Mouse (Mus musculus): Measurements from ENCODE around the gene Ostm1.

Gene Ostm1

DNA sequence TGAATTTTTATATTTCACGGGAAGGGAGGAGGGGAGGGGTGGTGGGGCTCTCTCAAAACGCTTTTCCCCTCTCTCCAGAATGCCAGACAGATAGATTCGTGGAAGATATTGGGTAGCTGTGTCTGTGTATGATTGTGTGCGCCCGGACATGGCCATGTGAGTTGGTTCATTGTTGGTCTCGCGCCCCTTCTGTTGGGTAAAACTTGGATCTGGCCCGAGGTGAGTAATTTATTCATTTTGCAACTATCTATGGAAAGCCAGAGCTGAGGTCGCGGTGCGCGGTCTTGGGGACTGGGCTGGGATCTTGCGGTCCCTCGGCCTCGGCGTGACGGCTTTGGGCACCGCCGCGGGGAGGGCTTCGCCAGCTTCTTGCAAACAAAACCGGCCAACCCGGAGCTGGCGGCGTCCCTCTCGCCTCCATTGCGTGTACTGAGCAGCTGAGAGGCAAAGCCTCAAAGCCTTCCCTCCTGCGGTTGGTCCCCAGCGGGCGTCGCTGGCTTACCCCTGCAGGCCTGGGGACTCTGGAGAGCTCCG is 347 bp downstream of the Ostm1 start:
- no peak for DNase-seq

DNA sequence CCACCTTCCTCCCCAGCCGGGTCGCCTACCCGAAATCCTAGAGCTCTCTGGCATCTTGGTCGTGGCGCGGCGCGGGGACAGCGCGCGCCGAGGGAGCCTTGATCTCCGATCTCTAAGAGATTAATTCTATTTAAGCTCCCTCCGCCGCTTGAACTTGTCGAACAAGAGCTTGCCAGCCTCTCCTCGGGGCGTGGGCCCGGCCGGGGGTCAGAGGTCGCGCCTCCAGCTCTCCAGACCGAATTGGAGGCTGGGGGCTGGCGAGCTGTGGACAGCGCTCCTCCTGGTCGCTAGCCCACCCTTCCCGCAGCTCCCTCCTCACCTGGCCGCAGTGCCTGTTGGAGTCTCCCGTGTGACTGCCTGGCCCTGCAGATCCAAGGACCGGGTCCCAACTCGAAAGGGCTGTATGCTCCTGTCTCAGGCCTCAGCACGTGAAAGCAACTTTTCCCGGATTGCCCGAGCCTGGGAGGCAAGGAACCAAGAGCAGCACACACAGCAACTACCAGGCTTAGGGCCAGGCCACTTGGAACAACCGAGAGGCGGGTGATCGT is 888 bp downstream of the Ostm1 start:
- DNase-seq, result no peak

DNA sequence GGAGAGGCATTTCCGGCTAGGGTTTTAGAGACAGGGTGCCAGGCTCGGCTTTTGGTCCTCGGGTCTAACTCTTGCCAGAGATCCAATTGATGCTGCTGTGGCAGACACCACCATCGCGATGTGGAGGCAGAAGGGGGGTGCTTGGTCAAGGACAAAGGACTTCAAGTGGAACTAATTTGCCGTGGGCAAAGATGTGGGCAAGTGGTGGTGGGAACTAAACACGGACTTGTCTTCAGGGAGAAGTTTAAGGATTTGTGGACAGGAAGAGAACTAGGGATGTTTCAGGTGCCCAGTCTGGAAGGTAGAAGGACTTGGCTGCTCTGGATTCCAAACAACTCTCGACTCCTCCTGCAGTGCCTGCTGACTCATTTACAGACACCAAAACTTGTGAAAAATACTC is 1.5 kb downstream of the Ostm1 start:
- no peak for DNase-seq

DNA sequence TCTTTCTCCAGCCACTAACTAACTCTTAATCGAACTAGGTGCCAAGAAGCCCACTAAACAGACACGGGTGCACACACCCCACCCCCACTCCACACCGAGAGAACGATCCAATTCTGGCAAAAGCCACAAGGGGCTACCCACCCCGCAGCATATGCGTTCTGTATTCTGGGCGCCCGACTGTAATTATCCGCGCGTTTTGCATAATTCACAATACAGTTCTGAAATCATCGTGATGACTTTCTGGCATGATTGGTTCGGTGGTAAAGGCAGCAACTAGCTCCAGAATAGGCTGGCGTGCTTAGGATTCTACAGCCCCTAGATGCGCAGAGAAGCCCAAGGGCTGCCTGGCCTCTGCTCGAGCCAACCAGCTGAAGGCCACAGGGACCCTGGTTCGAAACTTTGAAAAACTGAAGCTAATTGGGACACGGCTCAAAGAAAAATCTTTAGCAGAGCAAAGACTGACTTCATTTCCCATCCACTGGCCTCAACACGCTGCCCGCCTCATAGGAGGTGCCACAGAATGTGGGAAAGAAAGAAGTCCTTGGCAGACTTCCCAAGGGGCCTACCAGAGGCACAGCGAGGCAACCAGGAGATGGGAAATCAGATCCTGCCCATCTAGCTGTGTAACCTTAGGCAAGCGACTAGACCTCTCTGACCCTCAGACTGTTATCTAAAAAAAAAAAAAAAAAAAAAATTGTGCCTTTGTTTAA is 2.1 kb downstream of the Ostm1 start:
- no peak for DNase-seq

DNA sequence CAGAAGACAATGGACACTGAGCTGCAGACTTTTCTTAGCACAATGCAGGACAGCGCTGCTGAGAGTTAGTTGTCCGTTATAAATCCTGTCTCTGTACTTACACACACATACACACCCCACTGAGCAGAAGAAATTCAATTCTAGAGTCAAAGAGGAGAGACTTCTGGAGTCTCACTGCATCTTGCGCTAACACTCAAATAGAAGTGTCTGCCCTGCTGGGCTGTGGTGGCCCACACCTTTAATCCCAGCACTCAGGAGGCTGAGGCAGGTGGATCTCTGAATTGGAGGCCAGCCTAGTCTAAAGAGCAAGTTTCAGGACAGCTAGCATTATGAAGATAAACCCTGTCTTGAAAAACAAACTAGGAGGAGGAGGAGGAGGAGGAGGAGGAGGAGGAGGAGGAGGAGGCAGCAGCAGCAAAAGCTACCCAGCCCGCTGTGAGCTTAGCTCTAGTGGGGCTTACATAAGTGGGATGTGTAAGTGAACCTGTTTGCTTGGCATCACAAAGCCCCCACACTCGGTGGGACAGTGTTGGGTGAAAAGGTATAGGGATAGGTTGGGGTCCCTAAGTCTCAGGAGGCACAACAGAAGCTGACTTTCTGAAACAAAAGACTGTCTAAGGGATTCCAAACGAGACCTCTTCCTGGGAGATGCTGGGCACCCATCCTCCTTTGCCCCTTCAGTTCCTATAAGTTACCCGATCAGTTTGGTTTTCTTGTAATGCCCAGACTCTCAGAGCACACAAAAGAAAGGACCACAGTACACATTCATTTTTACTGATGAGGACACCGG is 4.5 kb downstream of the Ostm1 start:
- DNase-seq, result no peak

DNA sequence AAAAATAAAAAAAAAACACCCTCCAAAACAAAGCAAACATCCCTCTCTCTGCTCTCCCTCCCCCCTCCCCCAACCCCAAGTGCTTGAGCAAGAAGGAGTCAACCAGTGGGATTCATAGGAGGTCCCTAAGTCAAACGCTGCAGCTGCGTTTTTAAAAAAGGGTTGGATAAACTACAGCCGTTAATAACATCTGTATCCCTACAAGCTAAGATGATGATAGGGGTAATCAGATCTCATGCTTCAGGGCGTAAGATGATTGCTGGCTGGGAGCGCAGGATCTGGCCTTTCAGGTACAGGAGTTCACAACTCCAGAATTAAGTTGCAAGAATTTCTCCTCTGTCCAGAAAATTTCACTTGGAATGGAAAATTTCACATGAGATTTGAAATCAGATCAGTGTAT is 5.9 kb downstream of the Ostm1 start:
- no peak for DNase-seq

DNA sequence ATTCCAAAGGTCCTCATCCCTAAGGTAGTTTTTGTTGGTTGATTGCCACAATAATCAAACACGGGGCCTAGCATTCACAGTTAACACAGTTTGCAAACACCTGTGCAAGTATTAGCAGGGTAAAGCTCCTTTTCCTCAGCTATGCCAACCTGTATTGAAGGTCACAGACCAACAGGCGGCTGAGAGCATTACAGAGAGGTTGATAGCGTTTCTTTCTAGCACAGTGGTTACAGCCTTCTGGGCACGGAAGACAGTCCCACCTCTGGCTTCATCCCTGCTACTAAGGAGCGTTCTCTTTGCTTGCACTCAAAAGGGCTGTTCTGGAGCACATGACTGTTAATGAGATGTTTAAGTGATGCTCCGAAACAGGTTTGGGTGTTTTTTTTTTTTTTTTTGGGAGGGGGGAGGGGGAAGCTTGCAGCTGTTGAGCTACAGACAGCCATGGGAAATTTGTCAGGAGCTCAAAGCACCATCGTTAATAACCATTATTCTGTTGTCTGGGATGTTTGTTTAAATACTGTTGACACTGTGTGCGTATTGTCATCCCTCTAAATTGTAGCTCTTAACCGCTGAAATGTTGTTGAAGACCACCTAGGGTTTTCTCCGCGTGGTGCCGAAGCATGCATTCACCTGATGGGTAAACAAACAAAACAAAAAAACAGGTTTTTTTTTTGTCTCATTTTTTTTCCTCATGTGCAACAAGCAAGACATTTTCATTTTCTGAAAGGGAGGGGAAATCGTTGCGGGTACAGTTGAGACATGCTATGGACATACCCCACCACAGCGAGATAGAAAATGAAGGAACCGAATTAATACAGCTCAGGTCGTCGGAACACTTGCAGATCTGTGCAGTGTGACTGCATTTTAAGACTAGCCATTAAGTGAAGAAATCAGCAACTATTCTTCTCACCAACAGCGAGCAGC is 6.9 kb downstream of the Ostm1 start:
- DNase-seq, result no peak

DNA sequence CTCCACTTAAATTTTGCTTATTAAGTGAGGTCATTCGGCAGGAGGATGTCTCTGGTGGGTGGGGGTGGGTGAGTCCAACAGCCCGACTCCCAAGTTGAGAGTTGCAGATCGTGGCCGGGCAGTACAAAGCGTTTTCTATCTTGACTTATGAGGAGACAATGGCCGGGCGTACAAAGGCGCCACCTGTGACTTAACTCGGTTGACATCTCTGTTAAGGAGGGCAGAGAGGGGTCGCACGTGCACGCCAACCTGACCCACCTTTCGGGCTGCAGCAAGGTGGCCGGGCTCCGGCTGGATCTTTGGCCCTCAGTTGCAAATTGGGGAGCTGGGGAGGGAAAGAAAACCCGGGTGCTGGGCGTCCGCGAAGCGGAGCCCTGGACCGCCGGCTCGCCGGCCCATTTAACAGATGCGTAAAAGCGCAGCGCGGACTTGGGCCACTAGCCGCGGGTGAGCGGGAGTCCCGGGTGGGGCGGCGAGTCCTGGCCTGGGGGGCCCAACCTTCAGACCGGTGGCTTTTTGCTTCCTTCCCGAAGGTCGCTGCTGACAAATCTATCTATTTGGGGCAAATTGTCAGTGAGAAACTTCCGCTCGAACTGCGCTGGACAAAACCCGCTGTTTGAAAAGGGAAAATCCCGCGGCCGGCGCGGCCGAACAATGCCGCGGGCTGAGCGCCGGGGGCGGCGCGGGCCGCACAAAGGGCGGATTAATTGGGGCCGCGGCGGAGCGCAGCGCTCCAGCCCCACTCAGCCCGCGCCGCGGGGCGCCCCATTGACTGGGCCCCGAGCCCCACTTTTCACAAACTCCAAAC is 7.8 kb downstream of the Ostm1 start:
- DNase-seq, result no peak

DNA sequence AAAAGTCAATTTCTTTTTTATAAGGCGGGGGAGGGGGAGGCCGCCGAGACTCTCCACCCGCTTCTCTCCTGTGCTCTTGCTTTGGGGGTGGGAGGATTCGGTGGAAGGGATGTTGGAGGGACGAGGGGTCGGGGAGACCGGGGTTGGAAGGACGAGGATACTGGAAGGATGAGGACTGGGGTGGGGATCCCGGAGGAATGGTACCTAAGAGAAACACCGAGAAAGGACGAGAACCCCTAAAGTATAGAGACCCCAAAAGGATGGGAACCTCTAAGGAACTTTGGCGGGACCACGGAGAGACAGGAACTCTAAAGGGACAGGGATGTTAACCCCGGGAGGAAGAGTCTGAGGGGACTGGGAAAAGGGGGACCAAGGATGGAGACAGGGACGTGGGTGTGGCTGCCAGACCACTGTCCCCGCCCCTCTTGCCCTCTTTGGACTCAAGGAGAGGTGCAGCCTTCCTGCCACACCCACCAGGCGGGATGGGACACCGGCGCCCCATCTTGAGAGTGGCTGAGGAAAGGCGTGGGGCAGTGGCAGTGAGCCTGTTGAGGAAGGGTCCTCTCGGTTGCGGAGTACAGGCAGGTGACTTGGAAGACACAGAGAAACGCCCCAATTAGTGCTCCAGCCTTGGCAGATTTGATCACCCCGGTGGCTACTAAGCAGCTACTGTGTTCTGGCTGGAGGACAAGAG is 8.5 kb downstream of the Ostm1 start:
- DNase-seq, result no peak

DNA sequence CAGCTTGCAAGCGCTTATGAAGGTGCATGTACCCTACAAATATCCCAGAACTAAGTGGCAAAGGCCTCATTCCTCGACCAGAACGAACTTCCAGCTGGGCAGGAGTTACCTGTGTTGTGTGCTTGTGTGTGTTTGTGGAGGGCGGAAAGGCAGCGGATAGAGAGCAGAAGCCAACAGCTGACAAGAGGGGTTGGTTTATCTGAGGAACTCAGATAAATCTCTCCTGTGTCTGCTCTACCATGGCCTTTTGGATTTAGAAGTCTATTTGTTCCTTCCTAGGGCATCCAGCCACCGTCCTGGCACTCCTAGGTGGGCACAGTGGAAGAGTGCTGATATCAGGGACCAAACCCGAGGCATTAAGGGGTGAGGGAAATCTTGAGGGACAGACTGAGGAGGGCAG is 9.6 kb downstream of the Ostm1 start:
- no peak for DNase-seq

DNA sequence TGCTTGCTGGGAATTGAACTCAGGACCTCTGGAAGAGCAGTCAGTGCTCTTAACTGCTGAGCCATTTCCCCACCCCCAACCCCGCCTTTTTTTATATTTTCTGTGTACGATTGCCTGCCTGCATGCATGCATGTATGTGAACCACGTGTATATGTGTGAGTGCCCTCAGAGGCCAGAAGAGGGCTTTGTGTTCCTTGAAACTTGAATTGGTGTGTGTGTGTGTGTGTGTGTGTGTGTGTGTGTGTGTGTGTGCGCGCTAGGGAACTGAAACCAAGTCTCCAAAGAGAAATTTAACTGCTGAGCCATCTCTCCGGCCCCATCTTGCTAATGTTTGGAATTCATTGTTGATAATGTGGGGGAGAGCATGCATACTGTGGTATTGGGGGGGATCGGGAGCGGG is 15.0 kb downstream of the Ostm1 start:
- no peak for DNase-seq

DNA sequence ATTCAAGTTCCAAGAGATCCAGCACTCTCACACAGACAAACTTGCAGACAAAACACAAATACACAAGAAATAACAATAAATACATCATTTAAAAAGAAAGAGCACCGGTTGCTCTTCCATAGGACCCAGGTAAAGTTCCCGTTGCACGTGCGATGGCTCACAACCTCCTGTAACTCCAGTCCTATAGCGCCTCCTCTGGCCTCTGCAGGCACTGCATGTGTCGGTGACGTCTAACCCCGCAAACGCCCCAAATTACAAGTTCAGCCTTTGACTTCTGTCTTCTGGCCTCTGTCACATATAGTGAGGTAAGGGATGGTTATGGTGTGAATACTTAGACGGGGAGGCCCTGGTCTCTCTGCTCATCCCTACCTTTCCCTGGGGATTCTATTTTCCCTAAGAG is 17.9 kb downstream of the Ostm1 start:
- DNase-seq, result peak in 1 of 2 experiments; percentile 35

DNA sequence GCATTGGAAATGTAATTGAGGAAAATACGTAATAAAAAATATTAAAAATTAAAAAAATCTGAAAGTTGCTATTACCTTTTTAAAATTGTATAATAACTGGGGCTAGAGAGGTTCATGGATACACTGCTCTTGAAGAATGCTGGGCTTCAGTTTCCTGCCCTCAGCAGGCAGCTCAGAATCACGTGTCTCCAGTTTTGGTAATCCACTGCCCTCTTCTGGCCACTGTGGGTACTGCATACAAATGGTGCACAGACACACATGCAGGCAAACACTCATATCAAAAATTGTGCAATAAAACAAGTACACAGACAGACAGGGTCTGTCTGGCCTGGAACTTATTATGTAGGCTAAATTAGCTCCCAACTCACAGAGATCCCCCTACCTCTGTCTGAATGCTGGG is 21.3 kb downstream of the Ostm1 start:
- DNase-seq, result peak in 1 of 2 experiments; percentile 23

DNA sequence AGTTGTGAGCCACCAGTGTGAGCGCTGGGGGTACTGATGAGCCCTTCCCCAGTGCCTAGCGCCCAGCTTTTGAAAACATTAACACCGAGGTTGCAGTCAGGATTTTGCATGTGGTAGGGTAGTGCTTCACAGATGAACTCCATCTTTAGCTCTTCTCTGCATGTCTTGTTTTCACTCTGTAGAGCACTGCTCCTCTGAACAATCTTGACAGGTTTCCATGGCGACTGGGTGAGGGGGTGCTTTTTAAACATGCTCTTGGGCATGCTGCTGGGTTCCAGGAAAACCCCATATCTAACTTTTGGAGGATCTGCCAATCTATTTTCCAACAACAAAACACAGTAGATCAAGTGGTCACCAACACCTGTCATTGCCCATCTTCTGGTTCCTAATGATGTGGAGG is 23.1 kb downstream of the Ostm1 start:
- DNase-seq, result no peak

DNA sequence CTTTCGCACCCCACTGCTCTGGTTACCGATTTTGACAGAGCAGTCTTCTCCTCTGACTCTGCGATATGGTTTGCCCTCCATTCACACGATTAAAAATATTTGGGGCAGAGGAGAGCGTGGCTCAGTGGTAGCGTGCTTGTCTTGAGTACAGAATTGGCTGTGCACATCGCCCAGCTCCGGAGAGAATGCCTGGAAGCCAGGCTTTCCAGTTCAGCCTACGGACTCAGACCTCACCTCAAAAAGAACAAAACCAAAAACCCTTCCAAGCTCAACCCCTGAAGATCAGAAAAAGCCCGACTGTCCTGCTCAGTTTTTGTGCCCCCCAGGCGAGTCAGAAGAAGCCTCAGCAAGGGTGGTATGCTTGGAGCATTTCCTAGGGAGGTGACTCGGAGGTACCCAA is 29.5 kb downstream of the Ostm1 start:
- DNase-seq, result no peak

DNA sequence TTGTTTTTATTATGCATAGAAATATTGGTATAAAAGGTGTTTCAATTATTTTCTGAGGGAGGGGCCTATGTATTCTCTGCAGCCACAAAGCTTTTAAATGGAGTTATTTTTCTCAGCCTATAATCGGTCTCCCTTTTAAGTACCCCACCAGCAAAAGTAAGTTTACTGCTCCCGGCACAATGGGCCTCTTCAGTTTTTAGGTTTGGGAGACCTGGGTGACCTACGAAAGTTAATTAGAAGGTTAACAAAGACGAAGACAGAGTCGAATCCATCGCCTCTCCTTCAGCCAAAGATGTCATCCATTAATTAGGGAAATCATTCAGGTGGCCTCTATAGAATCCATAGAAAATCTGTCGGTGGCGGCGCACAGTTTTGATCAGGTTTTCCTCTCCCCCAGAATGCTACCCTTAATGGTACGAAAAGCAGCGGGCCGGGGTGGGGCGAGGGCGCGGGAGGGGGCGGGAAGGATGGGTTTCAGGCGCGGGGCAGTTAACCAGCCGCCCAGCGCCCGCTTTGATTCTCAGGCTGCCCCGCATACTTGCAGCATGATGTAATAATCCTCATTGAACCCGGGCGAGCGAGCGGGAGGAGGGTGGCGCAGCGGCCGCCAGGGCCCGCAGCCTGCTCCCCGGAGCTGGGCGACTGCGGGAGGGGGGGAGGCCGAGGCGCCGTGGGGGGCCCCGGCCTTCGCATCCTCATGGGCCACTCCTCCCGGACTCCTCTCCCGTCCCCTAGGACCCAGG is 30.2 kb downstream of the Ostm1 start:
- DNase-seq, result no peak

DNA sequence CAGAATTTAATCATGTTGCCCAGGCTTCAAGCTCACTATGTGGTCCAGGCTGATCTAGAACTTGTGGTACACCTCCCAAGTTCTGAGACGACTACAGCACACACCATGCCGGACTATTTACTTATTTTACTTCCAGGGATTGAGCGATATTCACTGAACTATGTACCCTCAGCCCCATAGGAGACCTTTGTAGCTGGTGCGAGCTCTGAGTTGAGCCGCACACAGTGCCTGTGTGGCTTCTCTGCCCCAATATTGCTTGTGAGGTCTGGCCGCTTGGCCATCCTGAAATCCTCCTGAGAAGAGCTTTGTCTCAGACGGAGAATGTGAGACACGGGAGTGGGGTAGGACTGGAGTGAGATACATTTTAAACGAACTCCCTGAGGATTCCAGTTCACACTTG is 31.1 kb downstream of the Ostm1 start:
- no peak for DNase-seq

DNA sequence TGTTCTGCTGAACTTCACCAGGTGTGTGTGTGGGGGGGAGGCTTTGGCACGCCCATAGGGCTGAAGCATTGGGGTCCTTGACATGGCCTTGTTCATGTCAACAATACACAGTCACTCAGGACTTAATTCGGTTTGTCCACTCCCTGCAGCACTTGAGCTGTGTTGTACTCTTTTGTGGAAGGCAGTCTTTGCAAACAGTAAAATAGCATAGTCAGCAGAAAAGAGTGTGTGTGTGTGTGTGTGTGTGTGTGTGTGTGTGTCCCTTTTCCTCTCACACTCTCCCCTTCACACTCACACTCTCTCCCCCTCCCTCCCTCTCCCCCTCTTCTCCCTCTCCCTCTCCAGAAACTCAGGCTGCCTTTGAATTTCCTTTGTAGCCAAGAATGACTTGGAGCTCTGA is 34.7 kb downstream of the Ostm1 start:
- DNase-seq, result no peak

DNA sequence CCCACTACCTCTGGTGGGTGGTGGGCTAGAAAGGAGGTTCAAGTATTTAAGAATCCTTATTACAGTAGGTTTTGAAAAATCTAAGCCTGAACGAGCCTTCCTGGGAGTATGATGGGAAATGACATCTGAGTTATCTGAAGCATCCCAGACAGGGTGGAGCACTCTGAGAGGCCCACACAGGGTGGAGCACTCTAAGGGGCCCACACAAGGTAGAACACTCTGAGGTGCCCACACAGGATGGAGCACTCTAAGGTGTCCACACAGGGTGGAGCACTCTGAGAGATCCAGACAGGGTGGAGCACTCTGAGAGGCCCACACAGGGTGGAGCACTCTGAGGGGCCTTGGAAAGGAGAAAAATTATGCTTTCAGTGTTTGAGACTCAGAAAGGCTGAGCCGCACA is 42.3 kb downstream of the Ostm1 start:
- DNase-seq, result no peak

DNA sequence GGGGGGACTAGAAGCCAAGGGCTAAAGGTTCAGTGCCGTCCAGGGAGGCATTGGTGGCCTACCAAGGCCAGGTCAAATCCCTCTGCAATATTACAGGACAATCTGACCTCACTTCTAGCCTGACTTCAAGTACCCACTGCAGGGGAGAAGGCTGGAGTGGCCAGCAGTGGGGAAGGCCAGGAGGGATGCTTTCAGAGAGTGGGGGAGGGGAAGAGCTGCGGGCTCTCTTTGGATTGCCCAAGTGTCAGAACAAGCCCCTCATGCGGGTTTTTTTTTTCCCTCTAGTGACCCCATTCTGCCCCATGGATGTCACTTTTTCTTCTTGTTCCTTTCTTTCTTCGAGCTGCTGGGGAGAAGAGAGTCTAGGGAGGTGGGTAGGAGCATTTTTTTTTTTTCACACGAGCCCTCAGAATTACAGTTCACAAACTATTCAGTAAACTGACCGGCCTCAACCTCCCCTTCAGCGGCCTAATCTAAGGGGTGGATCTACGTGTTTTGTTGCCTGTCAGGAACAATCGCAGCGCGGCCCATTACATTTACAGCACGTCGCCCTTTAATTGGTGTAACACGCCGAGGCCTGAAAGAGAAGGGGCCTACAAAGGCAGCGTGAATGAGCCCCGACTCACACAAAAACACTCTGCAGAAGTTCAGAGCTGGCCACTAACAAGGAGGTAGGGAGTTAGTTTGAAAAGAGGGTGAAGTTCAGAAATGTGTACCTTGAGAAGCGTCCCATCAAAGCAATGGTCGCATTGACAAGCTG is 47.2 kb downstream of the Ostm1 start:
- DNase-seq, result no peak

Data from cerebellum, postnatal 14 days (tissue).